Mouse (Mus musculus) neural tube, embryonic 10.5 days (tissue): ENCODE data around the gene Vax1.

Experiments
- DNase-seq: peaks from one replicate; pipeline ENCODE4 v3.0.0-alpha.2; 2017; ENCODE audit warnings: low spot score; ENCODE audit errors: extremely low spot score

Gene Vax1

GRCm38 (mm10) chr19:59169143-59169935 is 517 bp downstream of the Vax1 start:
- peak; percentile 69 for DNase-seq

DNA sequence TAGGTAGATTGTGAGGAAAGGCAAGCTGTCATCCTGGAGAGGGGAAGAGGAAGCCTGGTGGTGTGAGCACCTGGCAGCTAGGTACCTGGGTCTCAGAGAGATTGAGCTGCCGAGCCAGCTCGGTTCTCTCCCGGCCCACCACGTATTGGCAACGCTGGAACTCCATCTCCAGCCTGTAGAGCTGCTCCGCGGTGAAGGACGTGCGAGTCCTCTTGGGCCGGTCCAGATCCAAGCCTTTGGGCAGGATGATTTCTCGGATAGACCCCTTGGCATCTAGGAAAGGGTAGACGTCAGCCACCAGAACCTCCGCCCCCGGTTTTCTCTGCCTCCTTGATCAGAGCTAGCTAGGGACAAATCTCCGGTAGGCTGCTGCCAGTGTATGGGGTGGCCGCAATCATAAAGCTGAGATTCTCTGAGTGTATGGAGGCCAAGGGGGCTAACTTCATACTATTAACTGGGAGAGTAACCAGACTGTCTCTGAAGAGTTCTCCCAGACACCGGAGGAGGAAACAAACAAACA is 1.4 kb downstream of the Vax1 start:
- DNase-seq = peak; percentile 50

DNA sequence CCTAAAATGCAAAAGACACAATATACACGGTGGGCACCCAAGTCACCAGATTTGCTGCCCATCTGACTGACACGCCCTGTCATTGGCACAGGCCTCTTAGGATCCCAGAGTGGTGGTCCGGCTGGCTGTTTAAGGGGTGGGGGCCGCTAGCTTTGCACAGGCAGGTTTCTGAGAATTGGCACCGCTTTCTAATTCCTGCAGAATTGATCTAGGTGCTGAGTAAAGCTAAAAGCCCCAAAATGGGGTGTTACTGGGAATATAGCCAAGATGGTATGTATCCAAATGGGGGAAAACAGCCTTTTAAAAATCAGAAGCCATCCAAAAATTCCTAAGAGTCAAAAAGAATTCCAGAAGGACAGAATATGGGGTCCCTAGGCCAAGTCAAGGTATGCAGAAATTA is 2.0 kb downstream of the Vax1 start:
- DNase-seq = peak; percentile 42

GRCm38 (mm10) chr19:59166879-59167278 is 3.0 kb downstream of the Vax1 start:
- peak; percentile 73 for DNase-seq

DNA sequence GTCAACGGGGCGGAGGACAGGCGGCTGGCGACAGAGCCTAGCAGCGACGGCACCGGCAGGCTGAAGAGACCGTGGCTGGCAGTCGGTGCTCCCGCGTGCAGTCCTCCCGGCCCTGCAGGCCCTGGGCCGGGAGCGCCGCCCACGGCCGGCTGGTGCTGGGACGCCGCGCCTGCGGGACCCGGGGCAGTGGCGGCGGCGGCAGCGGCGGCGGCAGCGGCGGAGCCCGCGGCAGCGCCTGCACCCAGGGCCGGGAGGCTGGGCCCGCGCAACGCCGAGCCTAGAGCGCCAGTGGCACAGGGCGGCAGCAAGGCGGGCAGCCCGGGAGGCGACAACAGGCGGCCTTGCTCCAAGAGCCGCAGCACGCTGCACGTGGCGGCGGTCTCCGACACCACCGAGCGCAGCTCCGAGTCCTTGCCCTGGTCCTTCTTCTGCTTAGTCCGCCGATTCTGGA is 3.5 kb downstream of the Vax1 start:
- DNase-seq = peak; percentile 76

GRCm38 (mm10) chr19:59165577-59165976 is 4.3 kb downstream of the Vax1 start:
- peak; percentile 59 for DNase-seq

DNA sequence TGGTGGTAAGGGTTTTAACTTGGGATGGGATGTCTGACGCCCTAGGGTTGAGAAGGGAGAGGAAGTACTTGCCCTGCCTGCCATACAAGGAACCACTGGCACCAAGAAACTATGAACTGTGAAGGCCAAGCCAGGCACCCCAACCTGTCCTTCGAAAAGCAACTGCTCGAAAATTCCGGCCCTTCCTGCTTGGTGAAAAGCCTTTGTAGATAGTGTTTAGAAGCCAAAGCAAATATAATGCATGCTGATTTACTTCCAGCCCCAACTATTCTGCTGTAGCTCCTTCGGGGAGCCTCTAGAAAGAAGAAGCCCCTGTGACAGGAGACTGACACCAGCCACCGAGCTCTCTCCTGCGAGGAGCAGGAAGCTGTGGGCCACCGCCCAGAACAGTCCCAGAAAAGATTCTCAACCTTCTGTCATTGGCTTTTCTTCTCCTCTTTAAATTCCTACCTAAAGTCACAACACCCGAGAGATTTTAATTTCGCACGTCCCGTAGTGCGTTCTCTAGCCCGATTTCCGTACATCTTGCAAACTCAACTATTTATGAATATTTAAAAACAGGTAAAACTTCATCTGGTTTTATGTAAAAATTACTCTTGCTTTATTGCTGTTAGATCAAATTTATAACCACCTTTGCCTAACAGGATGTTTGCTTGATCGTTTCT is 4.8 kb downstream of the Vax1 start:
- DNase-seq = peak; percentile 56

GRCm38 (mm10) chr19:59164111-59164510 is 5.7 kb downstream of the Vax1 start:
- DNase-seq = peak; percentile 24

GRCm38 (mm10) chr19:59156702-59157101 is 13.2 kb downstream of the Vax1 start:
- DNase-seq = no peak

DNA sequence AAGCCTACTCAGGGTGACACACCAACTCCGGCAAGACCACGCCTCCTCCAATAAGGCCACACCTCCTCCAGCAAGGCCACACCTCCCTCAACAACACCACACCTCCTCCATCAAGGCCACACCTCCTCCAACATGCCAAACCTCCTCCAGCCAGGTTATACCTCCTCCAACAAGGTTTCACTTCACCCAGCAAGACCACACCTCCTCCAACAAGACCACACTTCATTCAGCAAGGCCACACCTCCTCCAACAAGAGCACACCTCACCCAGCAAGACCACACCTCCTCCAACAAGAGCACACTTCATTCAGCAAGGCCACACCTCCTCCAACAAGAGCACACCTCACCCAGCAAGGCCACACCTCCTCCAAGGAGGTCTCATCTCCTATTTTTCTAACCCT is 15.7 kb downstream of the Vax1 start:
- DNase-seq = no peak

- DNase-seq = no peak
Observed at GRCm38 (mm10) chr19:59145492-59146140, 24.2 kb downstream of the Vax1 start.

GRCm38 (mm10) chr19:59145064-59145463 is 24.8 kb downstream of the Vax1 start:
- DNase-seq = no peak

GRCm38 (mm10) chr19:59142206-59142605 is 27.6 kb downstream of the Vax1 start:
- DNase-seq = no peak

DNA sequence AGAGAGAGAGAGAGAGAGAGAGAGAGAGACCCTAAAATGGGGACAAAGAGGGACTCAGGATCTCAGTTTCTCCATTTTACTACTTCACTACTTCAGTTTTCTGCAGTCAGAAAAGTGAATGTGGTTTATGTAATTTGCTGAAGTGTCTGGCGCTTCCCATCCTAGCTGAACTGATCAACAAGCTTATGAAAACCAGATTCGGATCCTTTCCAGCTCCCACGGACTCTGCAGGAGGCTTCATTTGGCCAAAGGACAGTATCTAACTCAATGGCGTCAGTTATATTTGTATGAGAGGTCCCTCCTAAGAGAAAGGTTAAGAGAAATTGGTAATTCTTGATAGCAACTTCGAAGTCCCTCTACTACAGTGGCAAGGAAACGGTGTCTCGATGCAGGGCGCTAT is 34.5 kb downstream of the Vax1 start:
- DNase-seq = no peak

GRCm38 (mm10) chr19:59134916-59135315 is 34.9 kb downstream of the Vax1 start:
- DNase-seq = no peak

DNA sequence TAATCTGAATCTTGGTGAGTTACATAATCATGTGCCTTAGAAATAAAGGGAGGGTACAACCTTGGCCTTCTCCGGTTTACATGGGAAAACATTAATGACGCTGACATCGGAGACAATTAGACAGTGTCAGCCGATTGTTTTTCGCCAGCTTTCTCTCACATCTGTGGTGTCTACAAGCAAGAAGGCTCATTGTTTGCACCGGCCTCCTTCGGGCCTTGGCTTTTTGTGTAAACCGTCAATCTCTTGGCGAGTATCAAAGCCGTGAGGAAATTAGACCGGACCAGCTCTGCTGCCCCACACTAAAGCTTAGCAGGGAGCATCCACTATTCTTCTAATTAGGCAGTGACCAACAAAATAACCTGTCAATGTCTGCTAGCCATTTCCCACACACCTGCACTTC is 36.7 kb downstream of the Vax1 start:
- no peak for DNase-seq

DNA sequence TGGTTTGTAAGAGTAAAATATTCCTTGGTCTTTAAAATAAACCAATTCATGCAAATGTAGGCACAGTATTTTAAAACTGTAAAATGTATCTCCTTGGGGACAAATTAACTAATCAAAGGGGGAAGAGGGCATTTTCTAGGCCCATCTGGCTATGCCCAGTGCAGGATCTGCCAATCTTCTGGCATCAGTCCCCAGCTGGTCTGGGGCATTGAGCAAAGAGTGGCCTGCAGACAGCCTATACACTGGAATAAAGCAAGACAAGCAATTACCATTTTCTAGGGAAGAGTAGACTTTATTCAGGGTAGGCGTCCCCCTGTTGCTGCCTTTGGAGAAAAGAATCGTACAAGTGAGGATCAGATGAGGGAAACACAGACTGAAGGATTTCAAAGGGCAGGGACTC is 40.2 kb downstream of the Vax1 start:
- no peak for DNase-seq

DNA sequence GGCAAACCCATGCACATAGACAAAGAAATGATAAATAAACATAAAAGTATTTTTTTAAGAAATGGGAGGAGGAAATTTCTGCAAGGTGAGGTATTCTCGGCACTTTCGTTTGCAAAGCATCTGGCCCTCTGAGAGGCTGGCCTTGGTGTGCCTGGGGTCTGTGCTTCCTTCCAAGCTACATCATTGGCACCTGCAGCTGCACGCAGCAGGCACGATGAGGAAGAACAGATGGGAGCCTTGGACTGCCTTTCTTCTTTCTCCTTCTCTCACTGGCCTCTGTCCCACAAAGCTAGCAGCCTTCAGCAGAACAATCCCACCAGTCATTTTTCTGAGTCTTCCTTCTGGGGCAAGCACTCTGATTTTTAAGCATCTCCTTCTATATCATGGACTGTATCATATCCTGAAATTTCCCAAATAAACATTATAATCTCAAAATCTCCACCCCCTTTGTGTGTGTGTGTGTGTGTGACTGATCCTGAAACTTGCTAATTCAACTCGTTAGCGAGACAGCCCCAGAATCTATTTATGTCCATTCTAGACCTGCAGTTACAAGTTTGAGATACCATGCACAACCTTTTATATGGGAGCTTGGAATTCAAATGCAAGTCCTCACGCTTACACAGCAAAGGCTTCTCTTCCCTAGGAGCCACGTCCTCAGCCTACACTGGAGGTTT is 41.2 kb downstream of the Vax1 start:
- DNase-seq = no peak

- DNase-seq = no peak
Observed at GRCm38 (mm10) chr19:59127424-59127823, 42.4 kb downstream of the Vax1 start.
